Mouse (Mus musculus) ES-Bruce4 (cell line): ENCODE data around the gene Sgms1. TPM values are rescaled to one million over a fixed set of nuclear protein-coding genes. Genes with fewer than 3 reads are reported as not detected.

Experiments used
- H3K27ac ChIP-seq: 2 replicates; pipeline ENCODE4 v1.5.1; 2012; ENCODE audit warnings: low read length, inconsistent platforms; ENCODE audit not compliant: insufficient read depth
- H3K27me3 ChIP-seq: 2 replicates; pipeline ENCODE4 v1.6.1; 2012; ENCODE audit warnings: mild to moderate bottlenecking, low read length, inconsistent platforms; ENCODE audit not compliant: control insufficient read depth, poor library complexity, insufficient read depth, severe bottlenecking
- H3K36me3 ChIP-seq: 2 replicates; pipeline ENCODE4 v1.6.1; 2012; ENCODE audit warnings: inconsistent platforms, mild to moderate bottlenecking, low read length, moderate library complexity; ENCODE audit not compliant: control insufficient read depth, poor library complexity, insufficient read depth, severe bottlenecking
- H3K4me1 ChIP-seq: one replicate; pipeline ENCODE4 v1.8.1; 2011; ENCODE audit warnings: low read length; ENCODE audit not compliant: control insufficient read depth, insufficient read depth
- H3K4me3 ChIP-seq: 2 replicates; pipeline ENCODE4 v1.5.1; 2011; ENCODE audit warnings: low read depth, mild to moderate bottlenecking, low read length
- H3K9ac ChIP-seq: 2 replicates; pipeline ENCODE4 v1.6.1; 2012; ENCODE audit warnings: low read depth, mild to moderate bottlenecking, inconsistent platforms; ENCODE audit not compliant: poor library complexity, severe bottlenecking
- H3K9me3 ChIP-seq: replicated peaks from 2 replicates; pipeline ENCODE4 v1.6.1; 2012; ENCODE audit warnings: mild to moderate bottlenecking, low read length, inconsistent platforms; ENCODE audit not compliant: control insufficient read depth, poor library complexity, insufficient read depth, severe bottlenecking
- CTCF ChIP-seq: IDR thresholded peaks from one replicate; pipeline ENCODE4 v1.8.1; 2011; ENCODE audit warnings: low read depth, low read length
- EP300 ChIP-seq: IDR thresholded peaks from 2 replicates; pipeline ENCODE4 v1.6.1; 2011; ENCODE audit warnings: low read depth, low read length; ENCODE audit not compliant: insufficient read depth
- POLR2A ChIP-seq: IDR thresholded peaks from one replicate; pipeline ENCODE4 v1.8.1; 2011; ENCODE audit warnings: low read length; ENCODE audit not compliant: insufficient read depth
- polyA plus RNA-seq: library from polyadenylated mRNA; stranded (reverse); fragments of >200 nt; gene quantifications from 2 replicates; pipeline ENCODE4 v1.2.4, GENCODE M21; 2011; ENCODE audit warnings: low read depth; ENCODE audit not compliant: missing spikeins, insufficient read depth, insufficient read length

The Sgms1 gene
- polyA plus RNA-seq, 1 experiment = 69.7 TPM

GRCm38 (mm10) chr19:32117484-32118018, 272.0 kb downstream of the Sgms1 start:
- Histone ChIP-seq H3K27me3 (no peaks in the 10 kb centered on the region), H3K27ac (no peak overlapping the region), H3K9ac (no peak overlapping the region), H3K4me1 (no peaks in the 10 kb centered on the region), H3K9me3 (peaks cover 4% of the 10 kb centered on the region; the same call in 1 of the 2 replicates), H3K4me3 (no peak overlapping the region), H3K36me3 (no peaks in the 10 kb centered on the region)
- TF ChIP-seq POLR2A (no peak), EP300 (no peak), CTCF (no peak)

GRCm38 (mm10) chr19:32111866-32112790, 277.4 kb downstream of the Sgms1 start:
- H3K27ac ChIP-seq = no peak overlapping the region
- no peak overlapping the region for H3K9ac ChIP-seq
- no peaks in the 10 kb centered on the region for H3K9me3 ChIP-seq
- no peak overlapping the region for H3K4me3 ChIP-seq
- no peak for TF ChIP-seq POLR2A
- TF ChIP-seq CTCF = no peak
- TF ChIP-seq EP300 = no peak
- no peaks in the 10 kb centered on the region for H3K36me3 ChIP-seq
- no peaks in the 10 kb centered on the region; the same call in 1 of the 2 replicates for H3K27me3 ChIP-seq
- no peaks in the 10 kb centered on the region for H3K4me1 ChIP-seq

- Histone ChIP-seq H3K27ac (no peak within 1 kb of the TSS), H3K27me3 (peaks cover 3% of the 10 kb centered on the region), H3K9me3 (no peaks in the 10 kb centered on the region)
Observed at GRCm38 (mm10) chr19:32107771-32108306, 281.7 kb downstream of the Sgms1 start, which contains the start of gene Asah2. Gene Asah2, minus strand, starts transcription at chr19:32108211.

GRCm38 (mm10) chr19:32106750-32107149, 282.8 kb downstream of the Sgms1 start:
- Histone ChIP-seq H3K27me3 (peaks cover 3% of the 10 kb centered on the region), H3K4me1 (no peaks in the 10 kb centered on the region), H3K36me3 (no peaks in the 10 kb centered on the region), H3K9ac (no peak overlapping the region), H3K4me3 (no peak overlapping the region), H3K27ac (no peak overlapping the region), H3K9me3 (no peaks in the 10 kb centered on the region)
- no peak for TF ChIP-seq EP300
- no peak for TF ChIP-seq POLR2A
- no peak for TF ChIP-seq CTCF

More at GRCm38 (mm10) chr19:32107771-32108306, 281.7 kb downstream of the Sgms1 start, which contains the start of gene Asah2:
- H3K36me3 ChIP-seq = no peaks in the 10 kb centered on the region
- TF ChIP-seq CTCF (no peak), POLR2A (no peak), EP300 (no peak)
- H3K4me1 ChIP-seq = no peaks in the 10 kb centered on the region
- H3K4me3 ChIP-seq = peak within 1 kb of the TSS; percentile 67
- peak within 1 kb of the TSS; percentile 88 for H3K9ac ChIP-seq

GRCm38 (mm10) chr19:32104217-32104616, 285.3 kb downstream of the Sgms1 start:
- no peaks in the 10 kb centered on the region for H3K36me3 ChIP-seq

GRCm38 (mm10) chr19:32102976-32103300, 286.6 kb downstream of the Sgms1 start:
- Histone ChIP-seq H3K9me3 (no peaks in the 10 kb centered on the region), H3K4me1 (no peaks in the 10 kb centered on the region), H3K4me3 (no peak overlapping the region), H3K27ac (no peak overlapping the region), H3K27me3 (peaks cover 3% of the 10 kb centered on the region), H3K36me3 (no peaks in the 10 kb centered on the region), H3K9ac (no peak overlapping the region)
- TF ChIP-seq EP300 (no peak), POLR2A (no peak), CTCF (no peak)

More at GRCm38 (mm10) chr19:32104217-32104616, 285.3 kb downstream of the Sgms1 start:
- H3K27me3 ChIP-seq = peaks cover 3% of the 10 kb centered on the region
- no peaks in the 10 kb centered on the region for H3K4me1 ChIP-seq
- no peak overlapping the region for H3K4me3 ChIP-seq
- no peaks in the 10 kb centered on the region for H3K9me3 ChIP-seq
- no peak overlapping the region for H3K9ac ChIP-seq
- TF ChIP-seq EP300 (no peak), CTCF (no peak), POLR2A (no peak)
- H3K27ac ChIP-seq = no peak overlapping the region
